Mouse (Mus musculus) CD4-positive helper T cell, adult 2 months (primary cell): ENCODE data around the gene Cabp4.
"Not testable (repeated sequence)": the region's sequence is repeated elsewhere in the genome, so short reads cannot be mapped to it uniquely, and the experiment has no call there.

Source experiments
- DNase-seq: peaks from one replicate; pipeline ENCODE4 v3.0.0-alpha.2; 2012; ENCODE audit warnings: low read depth, missing footprints, low spot score

Gene Cabp4

GRCm38 (mm10) chr19:4147022-4147405, 3.2 kb upstream of the Cabp4 start:
- DNase-seq, result no peak

GRCm38 (mm10) chr19:4146366-4147021, 2.7 kb upstream of the Cabp4 start:
- no peak for DNase-seq

- no peak for DNase-seq
These were observed 2.1 kb upstream of the Cabp4 start for GRCm38 (mm10) chr19:4145936-4146335.

GRCm38 (mm10) chr19:4144550-4145498, 991 bp upstream of the Cabp4 start:
- DNase-seq, result no peak

GRCm38 (mm10) chr19:4142416-4143173, 1.2 kb downstream of the Cabp4 start:
- no peak for DNase-seq

- no peak for DNase-seq
These were observed 3.7 kb downstream of the Cabp4 start for GRCm38 (mm10) chr19:4140147-4140546.

- DNase-seq, result no peak
These were observed 4.4 kb downstream of the Cabp4 start, which contains the start of gene Gpr152 for GRCm38 (mm10) chr19:4139446-4139845. Gene Gpr152 (plus strand): TSS chr19:4139787.

- DNase-seq, result no peak
These were observed 5.9 kb downstream of the Cabp4 start for GRCm38 (mm10) chr19:4137913-4138312.

GRCm38 (mm10) chr19:4136463-4136862, 7.4 kb downstream of the Cabp4 start:
- peak; percentile 49 for DNase-seq

- DNase-seq, result peak; percentile 61
These were observed 7.9 kb downstream of the Cabp4 start for GRCm38 (mm10) chr19:4135963-4136345.

- peak; percentile 41 for DNase-seq
These were observed 8.4 kb downstream of the Cabp4 start for GRCm38 (mm10) chr19:4135229-4135962.

GRCm38 (mm10) chr19:4134354-4134753, 9.5 kb downstream of the Cabp4 start:
- no peak for DNase-seq

- DNase-seq, result no peak
These were observed 12.1 kb downstream of the Cabp4 start for GRCm38 (mm10) chr19:4131768-4132167.

GRCm38 (mm10) chr19:4131075-4131474, 12.8 kb downstream of the Cabp4 start:
- DNase-seq, result no peak

- no peak for DNase-seq
These were observed 13.7 kb downstream of the Cabp4 start for GRCm38 (mm10) chr19:4130106-4130505.

- DNase-seq, result no peak
These were observed 14.4 kb downstream of the Cabp4 start for GRCm38 (mm10) chr19:4129462-4129861.

- DNase-seq, result no peak
These were observed 16.9 kb downstream of the Cabp4 start for GRCm38 (mm10) chr19:4126759-4127495.

- peak; percentile 99 for DNase-seq
These were observed 17.8 kb downstream of the Cabp4 start, which contains the start of gene Aip for GRCm38 (mm10) chr19:4125741-4126696. Gene Aip (minus strand): TSS chr19:4125858.

GRCm38 (mm10) chr19:4125268-4125667, 18.6 kb downstream of the Cabp4 start:
- not testable (repeated sequence) for DNase-seq
